Mouse (Mus musculus) hindbrain, postnatal 0 days (tissue): ENCODE results near the gene Npy1r. TPM values are rescaled to one million over a fixed set of nuclear protein-coding genes. Genes with fewer than 3 reads are reported as not detected.
A peak's percentile ranks its signal among the peaks of the same experiment; 100 is the strongest.

ENCODE experiments used
- ATAC-seq: fragments of 200-750 bp; cut with Nextera tagmentation; 2 replicates; pipeline ENCODE4 v1.8.0; 2017; ENCODE audit warnings: mild to moderate bottlenecking, moderate TSS enrichment, moderate library complexity
- DNase-seq: peaks from one replicate; pipeline ENCODE4 v3.0.0-alpha.2; 2015; ENCODE audit warnings: low spot score
- H3K27ac ChIP-seq: fragments of 300-500 bp; sonication (generic); 2 replicates; pipeline ENCODE4 v1.5.1; 2014; ENCODE audit warnings: mild to moderate bottlenecking
- H3K27me3 ChIP-seq: fragments of 300-500 bp; sonication (generic); 2 replicates; pipeline ENCODE4 v1.6.1; 2014; ENCODE audit warnings: low read length, mixed read lengths; ENCODE audit not compliant: insufficient read depth
- H3K36me3 ChIP-seq: fragments of 300-500 bp; sonication (generic); 2 replicates; pipeline ENCODE4 v1.6.1; 2014; ENCODE audit warnings: low read length, mixed read lengths; ENCODE audit not compliant: insufficient read depth
- H3K4me1 ChIP-seq: fragments of 300-500 bp; sonication (generic); 2 replicates; pipeline ENCODE4 v1.6.1; 2014; ENCODE audit warnings: antibody characterized with exemption, low read length, mixed read lengths; ENCODE audit not compliant: insufficient read depth
- H3K4me2 ChIP-seq: fragments of 300-500 bp; sonication (generic); 2 replicates; pipeline ENCODE4 v1.6.1; 2014; ENCODE audit warnings: low read depth, mild to moderate bottlenecking, low read length, moderate library complexity, mixed read lengths
- H3K4me3 ChIP-seq: fragments of 300-500 bp; sonication (generic); 2 replicates; pipeline ENCODE4 v1.5.1; 2014; ENCODE audit warnings: low read length
- H3K9ac ChIP-seq: fragments of 300-500 bp; sonication (generic); replicated peaks from 2 replicates; pipeline ENCODE4 v1.6.1; 2014; ENCODE audit warnings: mild to moderate bottlenecking, low read length, moderate library complexity, mixed read lengths
- H3K9me3 ChIP-seq: fragments of 300-500 bp; sonication (generic); 2 replicates; pipeline ENCODE4 v1.6.1; 2016; ENCODE audit warnings: low read length, mixed read lengths
- CTCF ChIP-seq: IDR thresholded peaks from 2 replicates; pipeline ENCODE4 v1.5.1; 2016; ENCODE audit warnings: antibody characterized with exemption, control low read depth, low read depth
- WGBS: fragments of 180-500 bp; shearing (Covaris S2); extraction: QIAGEN DNeasy Blood & Tissue Kit; methylation state at CpG from one replicate; pipeline ENCODE4 v1.1.7; 2014; 5-methylcytosine and 5-hydroxymethylcytosine counted together
- polyA plus RNA-seq: library from polyadenylated mRNA; unstranded; fragments of >200 nt; fragmentation: Nextera tagmentation; extraction: Ambion mirVana; gene quantifications from 2 replicates; pipeline ENCODE4 v1.2.1, GENCODE M21; 2015
- total RNA-seq: library from RNA; depleted of rRNA; stranded (reverse); fragments of >200 nt; gene quantifications from 2 replicates; pipeline ENCODE4 v1.2.3, GENCODE M21; 2014; rRNA removed

Npy1r gene
- total RNA-seq (6.4 and 6.7 TPM in 2 replicates), polyA plus RNA-seq (7.0 and 7.7 TPM in 2 replicates)

GRCm38 (mm10) chr8:66696970-66697843 lies at the start of gene Npy1r:
Npy1r (plus strand) TSS chr8:66697192.
- TF ChIP-seq CTCF = peak; percentile 74
- Histone ChIP-seq H3K4me1 (no peaks in the 10 kb centered on the region), H3K27me3 (no peaks in the 10 kb centered on the region), H3K27ac (no peak within 1 kb of the TSS), H3K4me2 (peak within 1 kb of the TSS; percentile 85), H3K9ac (peak within 1 kb of the TSS; percentile 37), H3K9me3 (no peaks in the 10 kb centered on the region), H3K36me3 (no peaks in the 10 kb centered on the region), H3K4me3 (peak within 1 kb of the TSS; percentile 49)
- WGBS = under 1% methylated on average over 30 of the region's 30 CpGs
- peak; percentile 89 for ATAC-seq
- peak; percentile 84 for DNase-seq

- Histone ChIP-seq H3K9ac (no peak overlapping the region), H3K27ac (no peak overlapping the region), H3K27me3 (no peaks in the 10 kb centered on the region), H3K4me1 (no peaks in the 10 kb centered on the region), H3K4me2 (no peak overlapping the region), H3K9me3 (no peaks in the 10 kb centered on the region), H3K4me3 (no peak overlapping the region), H3K36me3 (no peaks in the 10 kb centered on the region)
- TF ChIP-seq CTCF = no peak
- ATAC-seq = no peak
- no peak for DNase-seq
- WGBS = 90% methylated on average over 2 of the region's 2 CpGs
These were observed 15.7 kb upstream of the Npy1r start for GRCm38 (mm10) chr8:66681261-66681660.

GRCm38 (mm10) chr8:66687511-66688329 lies 9.3 kb upstream of the Npy1r start, which contains the start of gene Npy5r:
Npy5r (minus strand) TSS chr8:66688128.
- Histone ChIP-seq H3K27ac (0 out of 2 replicates have a peak within 1 kb of the TSS, but pooled peaks have one; percentile 26), H3K27me3 (no peaks in the 10 kb centered on the region), H3K4me1 (no peaks in the 10 kb centered on the region), H3K36me3 (no peaks in the 10 kb centered on the region), H3K4me2 (peak within 1 kb of the TSS; percentile 90), H3K9ac (peak within 1 kb of the TSS; percentile 66), H3K9me3 (no peaks in the 10 kb centered on the region), H3K4me3 (peak within 1 kb of the TSS; percentile 58)
- no peak for TF ChIP-seq CTCF
- 1% methylated on average over 42 of the region's 43 CpGs for WGBS
- DNase-seq (peak; percentile 41), ATAC-seq (peak; percentile 87)

GRCm38 (mm10) chr8:66688395-66688794 lies 8.6 kb upstream of the Npy1r start:
- 20% methylated on average over 6 of the region's 6 CpGs for WGBS

DNA sequence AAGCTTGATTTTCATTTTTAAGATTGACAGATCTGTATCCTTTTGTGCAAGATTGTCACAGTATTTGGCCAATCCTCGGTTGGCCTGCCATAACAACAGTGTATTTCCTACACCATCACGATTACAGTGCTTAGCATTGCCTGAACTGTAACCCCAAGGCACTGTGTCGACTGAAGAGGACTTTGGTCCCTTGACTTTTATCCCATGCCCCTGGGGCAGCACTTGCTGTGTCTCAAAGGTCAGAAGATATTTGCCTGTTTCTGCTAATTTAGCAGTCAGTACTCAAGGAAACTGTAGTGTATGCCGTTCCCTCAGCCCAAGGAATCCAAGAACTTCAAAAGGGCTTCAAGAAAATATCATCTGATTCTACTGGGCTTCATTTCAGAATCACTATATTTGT lies 8.2 kb upstream of the Npy1r start:
- ATAC-seq = no peak
- no peak for TF ChIP-seq CTCF
- no peaks in the 10 kb centered on the region for H3K4me1 ChIP-seq
- no peaks in the 10 kb centered on the region for H3K36me3 ChIP-seq
- no peak overlapping the region for H3K27ac ChIP-seq
- no peak overlapping the region for H3K4me3 ChIP-seq
- WGBS = 42% methylated on average over 4 of the region's 4 CpGs
- H3K27me3 ChIP-seq = no peaks in the 10 kb centered on the region
- DNase-seq = no peak
- H3K9me3 ChIP-seq = no peaks in the 10 kb centered on the region
- no peak overlapping the region for H3K9ac ChIP-seq
- no peak overlapping the region for H3K4me2 ChIP-seq

More at GRCm38 (mm10) chr8:66688395-66688794, 8.6 kb upstream of the Npy1r start:
- Histone ChIP-seq H3K9ac (peak overlapping the region; percentile 66; the same call in 1 of the 2 replicates), H3K36me3 (no peaks in the 10 kb centered on the region), H3K4me3 (peak overlapping the region; percentile 58), H3K4me1 (no peaks in the 10 kb centered on the region), H3K27ac (no peak overlapping the region), H3K9me3 (no peaks in the 10 kb centered on the region), H3K4me2 (peak overlapping the region; percentile 90), H3K27me3 (no peaks in the 10 kb centered on the region)
- 0 out of 2 replicates have a peak, but pooled peaks have one; percentile 59 for ATAC-seq
- DNase-seq = no peak
- TF ChIP-seq CTCF = no peak

- no peaks in the 10 kb centered on the region for H3K36me3 ChIP-seq
- ATAC-seq (no peak), DNase-seq (no peak)
- WGBS = 74% methylated on average over 5 of the region's 5 CpGs
- no peak overlapping the region for H3K4me3 ChIP-seq
- no peak for TF ChIP-seq CTCF
- H3K9me3 ChIP-seq = no peaks in the 10 kb centered on the region
- H3K4me1 ChIP-seq = no peaks in the 10 kb centered on the region
- H3K27me3 ChIP-seq = no peaks in the 10 kb centered on the region
- no peak overlapping the region for H3K27ac ChIP-seq
- no peak overlapping the region for H3K9ac ChIP-seq
- H3K4me2 ChIP-seq = no peak overlapping the region
These were observed 6.6 kb upstream of the Npy1r start for GRCm38 (mm10) chr8:66690402-66690801.
